Mouse (Mus musculus) left cerebral cortex, adult 11 months (tissue): ENCODE measurements around the gene Prkg1.
"Not testable (repeated sequence)": the region's sequence is repeated elsewhere in the genome, so short reads cannot be mapped to it uniquely, and the experiment has no call there.

Experiments
- DNase-seq: peaks from one replicate; pipeline ENCODE4 v3.0.0; 2022; ENCODE audit warnings: low spot score

Prkg1 gene

DNA sequence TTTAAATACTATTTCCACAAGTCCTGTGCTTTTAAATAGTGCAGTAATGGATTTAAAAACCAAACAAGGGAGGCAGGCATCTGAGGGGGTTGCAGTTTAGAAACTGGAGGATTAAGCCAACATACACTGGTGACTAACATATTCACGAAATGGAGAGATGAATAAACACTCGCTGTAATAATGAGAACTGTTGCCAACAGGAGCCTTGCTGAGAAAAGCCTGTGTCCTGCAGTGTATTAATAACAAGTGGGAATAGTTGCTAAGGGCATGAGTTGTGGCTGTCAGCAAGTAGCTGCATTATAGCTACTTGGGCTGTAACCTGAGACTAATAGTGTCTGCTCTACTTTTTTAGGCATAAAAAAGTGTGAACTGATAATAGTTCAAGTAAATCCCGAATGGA, 480.3 kb downstream of the Prkg1 start:
- peak; percentile 3 for DNase-seq

- no peak for DNase-seq
Observed at GRCm38 (mm10) chr19:31284126-31284525, 480.7 kb downstream of the Prkg1 start.

GRCm38 (mm10) chr19:31283617-31284016, 481.2 kb downstream of the Prkg1 start:
- DNase-seq = no peak

DNA sequence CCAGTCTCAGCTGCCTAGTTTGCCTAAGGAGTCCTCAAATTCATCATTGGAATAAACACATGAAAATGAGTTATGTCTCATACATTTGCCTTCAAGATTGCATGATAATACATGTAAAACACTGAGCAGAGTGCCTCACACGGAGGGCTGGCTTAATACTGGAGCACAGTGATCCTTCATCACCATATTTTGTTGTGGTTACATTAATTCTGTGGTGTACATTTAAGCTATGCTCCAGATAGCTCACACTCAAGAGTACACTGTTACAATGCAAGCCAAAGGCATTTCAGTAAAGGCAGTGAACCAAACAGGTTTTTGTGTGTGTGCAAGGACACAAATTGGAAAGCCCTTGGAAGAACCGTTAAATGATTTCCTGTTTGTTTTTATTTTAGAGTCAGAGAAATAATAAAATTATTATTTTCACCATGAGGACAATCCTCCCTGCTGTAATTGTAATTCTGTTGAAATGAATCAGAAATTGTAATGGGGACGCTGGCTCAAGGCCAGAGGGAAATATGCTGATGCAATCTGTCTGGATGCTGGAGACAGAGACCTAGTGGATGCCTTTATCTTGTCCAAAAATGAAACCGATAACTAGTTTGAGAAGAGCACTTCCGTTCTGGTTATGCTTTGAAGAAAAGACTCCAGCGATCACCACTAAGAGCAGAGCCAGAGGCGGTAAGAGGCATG, 484.9 kb downstream of the Prkg1 start:
- DNase-seq = no peak

DNA sequence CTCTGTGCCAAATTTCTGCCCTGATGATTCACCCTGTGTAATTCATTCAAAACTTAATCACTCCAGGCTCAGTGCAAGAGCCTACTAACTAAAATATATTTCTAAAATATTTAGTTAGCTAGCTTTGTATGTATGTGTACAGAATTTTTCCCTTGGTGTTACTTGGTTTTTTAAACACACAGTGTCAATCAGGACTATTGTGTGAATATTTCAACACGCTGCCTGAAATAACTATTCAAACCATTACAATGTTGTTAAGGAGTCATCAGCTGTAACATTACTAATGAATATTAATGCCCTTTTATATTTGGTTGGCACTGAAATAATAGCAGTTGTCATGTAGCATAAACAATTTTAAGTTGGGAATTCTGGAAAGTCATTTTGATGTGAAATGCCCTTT, 502.4 kb downstream of the Prkg1 start:
- no peak for DNase-seq

DNA sequence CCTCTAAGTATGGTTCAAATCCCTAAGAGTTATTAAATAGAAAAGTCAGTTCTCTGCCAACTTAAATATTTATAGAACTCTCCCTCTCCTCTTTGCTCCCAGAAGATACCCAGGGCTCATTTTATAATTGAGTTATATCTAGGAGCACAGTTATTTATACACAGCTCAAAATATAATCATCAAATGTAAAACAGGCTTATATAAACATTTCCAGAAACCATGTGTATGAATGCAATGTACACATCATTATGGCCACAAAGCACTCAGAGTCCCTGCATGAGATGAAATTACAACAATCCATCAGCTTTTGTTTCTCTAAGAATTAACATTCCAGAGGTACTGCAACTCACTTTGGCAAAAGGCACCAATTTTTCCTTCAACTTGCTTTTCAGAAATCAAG, 504.3 kb downstream of the Prkg1 start:
- DNase-seq = no peak

GRCm38 (mm10) chr19:31255780-31256179, 509.1 kb downstream of the Prkg1 start:
- DNase-seq = no peak

DNA sequence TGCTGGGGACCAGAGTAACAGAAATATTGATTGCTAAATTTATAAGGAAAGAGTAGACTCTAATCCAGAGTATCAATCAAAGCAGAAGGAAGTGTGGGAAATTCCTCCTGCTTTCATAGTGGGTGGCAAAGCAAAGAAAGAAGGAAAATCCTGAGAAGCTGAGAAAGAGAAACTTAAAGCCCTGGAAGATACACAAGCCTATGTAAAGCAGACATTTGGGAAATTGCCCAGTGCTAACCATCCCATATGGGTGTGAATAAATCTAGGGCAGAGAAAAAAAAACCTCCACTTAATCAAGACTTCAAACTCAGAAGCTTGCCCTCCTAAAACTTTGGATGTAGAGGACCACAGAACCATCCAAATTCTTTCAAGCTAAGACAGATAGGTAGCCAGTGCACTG, 532.4 kb downstream of the Prkg1 start:
- no peak for DNase-seq

- no peak for DNase-seq
Observed at GRCm38 (mm10) chr19:31228385-31228784, 536.4 kb downstream of the Prkg1 start.

GRCm38 (mm10) chr19:31223457-31223856, 541.4 kb downstream of the Prkg1 start:
- no peak for DNase-seq

GRCm38 (mm10) chr19:31219261-31219660, 545.6 kb downstream of the Prkg1 start:
- DNase-seq = not testable (repeated sequence)

DNA sequence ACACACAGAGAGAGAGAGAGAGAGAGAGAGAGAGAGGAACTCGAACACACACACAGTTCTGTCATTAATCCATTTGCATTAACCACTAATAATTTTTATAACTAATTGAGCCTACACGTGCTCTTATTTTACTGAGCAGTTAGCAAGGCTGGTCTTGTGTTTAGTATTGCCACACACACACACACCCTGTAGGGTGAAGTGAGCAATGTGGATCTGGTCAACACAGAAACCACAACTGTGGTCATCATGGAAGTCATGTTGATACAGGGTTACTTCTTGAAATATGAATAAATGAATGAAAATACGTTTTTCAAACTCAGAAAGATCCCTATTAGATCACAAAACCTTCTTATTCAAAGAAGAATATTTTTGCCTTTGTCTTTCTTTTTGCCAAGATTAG, 554.0 kb downstream of the Prkg1 start:
- DNase-seq = no peak

DNA sequence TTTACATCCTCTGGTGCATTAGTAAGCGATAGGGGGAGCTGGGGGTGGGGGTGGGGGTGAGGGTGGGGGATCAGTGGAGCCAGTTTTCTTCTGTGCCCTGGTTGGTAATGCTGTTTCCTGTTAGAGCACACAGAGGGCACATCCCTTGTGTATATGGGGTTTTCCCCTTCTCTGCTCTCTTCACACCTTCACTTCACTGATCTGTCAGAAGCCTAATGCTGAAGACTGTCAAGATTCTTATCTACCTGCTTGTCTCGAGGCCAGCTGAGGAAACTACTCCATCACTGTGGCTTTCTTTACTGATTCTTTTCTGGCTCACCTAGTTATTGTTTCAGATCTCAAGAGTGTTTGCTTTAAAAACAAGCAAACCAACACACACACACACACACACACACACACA, 554.4 kb downstream of the Prkg1 start:
- no peak for DNase-seq

GRCm38 (mm10) chr19:31199583-31199982, 565.2 kb downstream of the Prkg1 start:
- no peak for DNase-seq

DNA sequence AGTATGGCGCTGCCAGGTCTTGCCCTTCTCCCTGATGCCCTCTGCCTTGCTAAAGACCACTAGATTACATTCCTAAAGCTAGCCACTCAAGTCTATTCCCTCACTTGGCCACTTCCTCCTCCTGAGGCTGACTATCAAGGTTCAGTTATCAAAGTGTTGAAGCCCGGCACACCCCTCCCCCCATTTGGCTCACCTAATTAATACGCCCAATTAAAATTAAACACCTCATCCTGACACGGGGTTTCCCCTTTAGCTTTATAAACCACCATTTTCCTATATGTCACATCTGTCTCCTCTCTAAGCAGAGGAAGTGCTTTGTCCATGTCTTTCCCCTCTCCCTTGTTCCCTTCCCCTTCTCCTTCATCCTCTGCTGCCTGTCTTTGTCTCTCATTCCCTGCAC, 566.4 kb downstream of the Prkg1 start:
- DNase-seq = no peak

DNA sequence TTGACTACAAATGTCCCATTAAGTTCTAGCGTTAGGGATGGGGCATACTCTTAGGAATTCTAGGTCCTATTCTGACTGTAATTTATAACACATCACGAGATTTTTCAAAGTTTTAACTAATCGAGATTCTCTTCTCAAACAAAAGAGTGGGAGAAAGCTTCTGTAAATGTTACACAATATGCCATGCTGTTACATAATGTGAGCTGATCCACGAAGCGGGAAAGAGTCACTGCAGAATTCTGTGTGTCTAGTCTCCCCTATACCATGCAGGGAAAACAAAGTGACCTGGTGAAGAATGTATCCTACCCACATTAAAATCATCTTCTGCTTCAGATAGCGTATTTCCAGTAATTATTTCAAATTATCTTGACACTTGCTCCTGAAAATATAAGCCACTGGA, 567.8 kb downstream of the Prkg1 start:
- DNase-seq = no peak

- DNase-seq = no peak
Observed at GRCm38 (mm10) chr19:31188559-31189218, 576.1 kb downstream of the Prkg1 start.

GRCm38 (mm10) chr19:31180757-31181156, 584.1 kb downstream of the Prkg1 start:
- peak; percentile 53 for DNase-seq

GRCm38 (mm10) chr19:31177279-31177922, 587.4 kb downstream of the Prkg1 start:
- DNase-seq = no peak

GRCm38 (mm10) chr19:31170985-31171384, 593.8 kb downstream of the Prkg1 start:
- no peak for DNase-seq

DNA sequence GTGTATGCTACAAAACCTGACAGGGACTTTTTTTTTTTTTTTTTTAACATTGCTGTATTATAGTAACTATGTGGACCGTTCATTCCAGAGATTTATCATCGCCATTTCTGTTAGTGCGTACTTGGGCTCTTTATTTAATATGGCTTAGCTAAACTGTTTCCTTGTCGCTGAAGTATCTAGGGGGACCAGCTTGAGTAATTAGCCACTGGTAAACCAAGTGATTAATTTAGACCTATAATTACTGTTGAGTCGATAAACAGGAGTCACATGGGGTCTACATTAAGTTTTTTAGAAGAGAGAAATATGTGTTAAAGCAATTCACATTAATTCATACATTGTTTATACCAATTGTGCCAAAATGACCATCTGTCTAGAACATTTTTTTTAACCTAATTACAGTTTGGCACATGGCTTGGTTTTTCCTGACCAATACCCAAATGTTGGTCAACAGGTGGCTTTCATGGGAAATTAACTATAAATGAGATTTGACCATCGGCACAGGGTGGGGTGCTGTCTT, 605.8 kb downstream of the Prkg1 start:
- DNase-seq = no peak

DNA sequence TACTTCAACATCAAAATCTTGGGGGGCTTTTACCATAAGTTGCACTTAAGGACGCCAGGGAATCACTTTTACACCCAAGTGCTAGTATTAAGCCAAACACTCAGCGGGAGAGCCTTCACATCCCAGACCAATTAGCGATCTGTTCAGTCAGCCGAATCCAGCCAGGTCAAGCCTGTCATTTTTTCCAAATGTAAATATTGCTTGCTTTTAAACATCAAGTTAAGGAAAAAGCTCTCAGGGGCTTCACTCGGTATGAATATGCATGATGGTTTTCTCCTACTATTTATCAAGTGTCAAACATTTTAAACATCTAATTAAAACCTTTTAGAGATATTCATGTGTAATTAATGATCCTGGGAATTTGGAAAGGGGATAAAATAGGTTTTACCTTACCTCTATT, 611.4 kb downstream of the Prkg1 start:
- DNase-seq = no peak

GRCm38 (mm10) chr19:31149902-31150301, 614.9 kb downstream of the Prkg1 start:
- no peak for DNase-seq
